Mouse (Mus musculus): ENCODE results near the gene Ubald2.

Ubald2 gene

DNA sequence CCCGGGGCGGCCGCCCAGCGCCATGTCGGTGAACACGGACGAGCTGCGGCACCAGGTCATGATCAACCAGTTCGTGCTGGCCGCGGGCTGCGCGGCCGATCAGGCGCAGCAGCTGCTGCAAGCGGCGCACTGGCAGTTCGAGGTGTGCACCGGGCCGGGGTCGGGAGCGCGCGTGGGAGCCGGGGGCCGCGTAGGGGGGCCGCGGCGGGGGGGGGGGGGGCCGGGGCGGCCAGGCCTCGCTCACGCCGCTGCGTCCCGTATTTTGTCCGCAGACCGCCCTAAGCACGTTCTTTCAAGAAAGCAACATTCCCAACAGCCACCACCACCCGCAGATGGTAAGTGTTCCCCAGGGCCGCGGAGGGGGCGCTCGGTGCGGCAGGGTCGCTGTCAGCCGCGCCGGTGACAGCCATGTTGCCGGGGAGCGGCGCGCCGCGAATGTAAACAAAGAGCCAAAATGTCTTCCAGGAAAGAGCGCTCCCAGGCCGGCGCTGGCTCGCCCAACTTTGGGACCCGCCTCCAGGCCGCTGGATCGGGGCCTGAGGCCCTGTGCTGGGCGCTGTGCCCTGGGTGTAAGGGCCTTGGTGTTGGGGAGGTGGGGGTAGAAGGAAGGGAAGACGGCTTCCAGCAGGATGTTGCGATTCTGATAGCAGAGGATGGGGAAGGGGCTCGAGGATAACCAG is 533 bp downstream of the Ubald2 start:
- DNase-seq = peak; percentile 50 to 54

- no peak for DNase-seq
These were observed 1.3 kb downstream of the Ubald2 start for GRCm38 (mm10) chr11:116434967-116435752.

- DNase-seq = no peak
These were observed 2.3 kb downstream of the Ubald2 start for GRCm38 (mm10) chr11:116435992-116436724.

- no peak for DNase-seq
These were observed 2.9 kb downstream of the Ubald2 start for GRCm38 (mm10) chr11:116436725-116437331.

GRCm38 (mm10) chr11:116437541-116437940 is 3.6 kb downstream of the Ubald2 start:
- no peak for DNase-seq

DNA sequence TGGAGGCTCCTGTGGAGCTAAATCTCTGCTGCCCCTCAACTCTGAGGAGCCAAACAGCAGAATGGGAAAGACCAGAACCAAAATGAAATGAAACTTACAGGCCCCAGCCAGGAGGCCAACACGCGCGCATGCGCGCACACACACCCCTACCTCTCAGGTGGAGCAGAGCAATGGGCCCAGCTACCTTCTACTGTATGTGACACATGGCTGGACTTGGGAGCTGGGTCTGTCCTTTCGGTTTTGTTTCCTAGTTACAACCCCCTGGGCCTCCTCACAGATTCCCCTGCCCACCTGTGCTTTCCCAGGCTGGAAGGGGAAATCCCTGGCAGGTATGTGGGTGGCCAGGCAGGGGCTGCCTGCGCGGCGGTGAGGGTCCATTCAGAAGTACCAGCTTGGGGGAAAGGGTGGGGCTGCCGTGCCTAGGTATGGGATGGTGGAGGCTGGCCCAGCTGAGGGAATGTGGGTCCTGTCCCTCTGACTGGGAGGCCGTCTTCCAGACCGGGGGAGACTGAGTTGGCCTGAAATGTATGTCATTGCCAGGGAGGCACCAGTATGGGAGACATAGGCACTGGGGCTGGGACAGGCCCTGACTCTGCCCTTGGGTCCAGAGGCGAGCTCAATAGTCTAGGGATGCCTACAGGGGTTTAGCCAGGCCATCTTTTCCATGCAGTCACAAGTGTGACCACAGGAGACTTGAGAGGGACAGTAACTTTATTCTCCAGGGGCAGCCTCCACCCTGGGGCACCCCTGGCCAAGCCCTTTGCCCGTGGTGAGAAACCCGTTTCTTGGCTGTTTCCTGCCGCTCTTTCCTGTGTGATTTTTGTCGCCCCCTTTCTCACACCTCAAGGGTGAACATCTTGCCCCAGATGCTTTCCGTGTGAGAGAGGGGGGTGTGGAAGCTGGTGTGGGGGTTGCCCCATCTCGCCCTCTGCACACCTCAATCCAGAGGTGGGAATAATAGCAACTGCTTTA is 5.7 kb downstream of the Ubald2 start:
- peak; percentile 17 to 50 for DNase-seq

DNA sequence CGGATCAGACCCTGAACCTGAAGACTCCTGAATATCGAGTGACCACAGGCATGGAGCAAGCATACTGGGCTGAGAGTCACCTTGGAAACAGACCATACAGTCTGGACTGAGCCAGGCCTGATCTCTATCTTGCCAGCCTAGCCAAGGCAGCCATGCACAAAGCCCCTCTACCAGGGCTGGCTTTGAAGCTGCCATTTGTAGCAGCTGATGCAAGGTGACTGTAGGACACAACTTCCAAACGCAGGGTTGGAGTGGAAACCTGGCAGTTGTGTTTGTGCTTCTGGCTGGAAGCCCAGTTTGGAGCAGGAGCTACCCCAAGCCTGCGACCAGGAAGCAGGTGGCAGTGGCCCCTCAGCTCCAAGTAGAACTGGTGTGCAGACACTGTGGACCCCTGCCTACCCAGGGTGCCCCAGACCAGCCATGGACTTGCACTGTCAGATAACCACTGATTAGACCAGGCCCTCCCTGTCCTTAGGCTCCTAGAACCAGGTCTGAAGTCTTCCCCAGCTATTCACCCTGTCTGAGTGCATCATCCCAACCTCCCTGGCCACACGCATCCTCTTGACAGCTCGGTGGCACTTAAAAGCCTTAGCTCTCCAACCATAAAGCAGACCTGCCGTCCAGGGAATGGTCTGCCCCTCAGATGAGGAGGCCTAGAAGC is 6.6 kb downstream of the Ubald2 start:
- no peak for DNase-seq

DNA sequence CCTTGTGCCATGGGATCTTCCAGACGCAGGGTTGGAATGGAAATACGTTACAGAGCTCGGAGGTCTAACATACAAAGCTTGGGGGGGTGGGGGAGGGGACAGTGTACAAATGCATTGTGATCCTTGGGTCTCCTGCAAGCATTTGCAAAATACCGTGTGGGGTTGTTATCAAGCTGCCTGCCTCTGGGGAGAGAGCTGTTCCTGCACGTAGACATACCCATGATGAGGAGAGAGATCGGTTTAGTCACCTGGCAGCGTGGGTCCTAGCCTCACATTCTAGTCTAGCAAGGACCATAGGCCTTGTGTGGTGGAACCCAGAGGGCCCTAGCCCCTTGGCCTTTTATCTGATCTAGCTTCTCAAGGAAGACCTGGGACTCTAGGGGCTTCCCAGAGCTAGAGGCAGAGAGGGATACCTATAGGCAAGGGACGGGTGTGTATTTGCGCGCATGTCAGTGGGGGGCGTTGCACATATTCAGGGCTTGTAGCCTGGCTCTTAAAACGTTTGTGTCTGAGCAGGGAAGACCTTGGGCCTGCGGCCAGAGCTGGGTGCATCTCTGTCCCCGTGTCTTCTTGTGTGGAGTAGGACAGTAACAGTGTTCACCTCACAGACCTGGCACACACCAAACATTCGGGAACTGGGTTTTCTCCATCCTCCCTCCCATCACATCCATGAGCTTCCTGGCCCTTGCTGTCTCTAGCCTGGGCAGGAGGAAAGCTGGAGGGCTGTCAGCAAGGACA is 8.4 kb downstream of the Ubald2 start:
- DNase-seq = no peak

- no peak for DNase-seq
These were observed 8.9 kb downstream of the Ubald2 start for GRCm38 (mm10) chr11:116442867-116443177.

- DNase-seq = no peak
These were observed 9.4 kb downstream of the Ubald2 start for GRCm38 (mm10) chr11:116443311-116443710.

- no peak for DNase-seq
These were observed 10.0 kb downstream of the Ubald2 start for GRCm38 (mm10) chr11:116443935-116444334.

DNA sequence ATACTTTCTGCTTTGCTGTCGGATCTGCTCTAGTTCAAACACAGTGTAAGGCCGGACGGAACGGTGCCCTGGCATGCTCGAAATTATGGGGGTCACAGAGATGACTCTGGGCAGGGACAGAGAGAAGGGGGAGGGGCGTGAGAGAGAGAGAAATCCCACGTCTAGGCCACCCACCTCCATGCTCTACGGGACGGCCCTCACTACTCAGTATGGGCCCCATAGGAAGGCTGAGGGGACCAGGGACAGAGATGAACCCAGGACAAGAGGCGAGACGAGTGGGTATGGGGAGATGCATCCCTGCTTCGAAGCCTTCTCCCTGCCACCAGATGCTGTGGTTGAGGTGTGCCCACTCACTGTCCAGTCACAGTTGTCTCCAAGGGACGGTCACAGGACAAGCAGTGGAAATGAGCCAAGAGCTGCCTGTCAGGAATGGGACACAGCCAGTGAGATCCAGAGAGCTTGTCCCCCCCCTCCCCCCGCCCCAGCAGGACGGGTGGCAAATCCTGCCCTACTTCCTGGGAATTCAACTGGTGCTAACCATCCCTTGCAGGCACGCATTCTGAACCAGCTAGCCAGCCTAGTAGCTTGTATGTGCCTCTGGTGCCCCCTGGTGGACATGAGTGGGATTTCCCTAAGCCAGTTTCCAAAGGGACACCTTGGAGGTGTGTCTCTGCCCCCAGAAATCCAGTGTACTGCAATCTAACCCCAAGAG is 11.9 kb downstream of the Ubald2 start:
- DNase-seq = peak; percentile 75 to 80

- no peak for DNase-seq
These were observed 12.5 kb downstream of the Ubald2 start for GRCm38 (mm10) chr11:116446308-116446887.

DNA sequence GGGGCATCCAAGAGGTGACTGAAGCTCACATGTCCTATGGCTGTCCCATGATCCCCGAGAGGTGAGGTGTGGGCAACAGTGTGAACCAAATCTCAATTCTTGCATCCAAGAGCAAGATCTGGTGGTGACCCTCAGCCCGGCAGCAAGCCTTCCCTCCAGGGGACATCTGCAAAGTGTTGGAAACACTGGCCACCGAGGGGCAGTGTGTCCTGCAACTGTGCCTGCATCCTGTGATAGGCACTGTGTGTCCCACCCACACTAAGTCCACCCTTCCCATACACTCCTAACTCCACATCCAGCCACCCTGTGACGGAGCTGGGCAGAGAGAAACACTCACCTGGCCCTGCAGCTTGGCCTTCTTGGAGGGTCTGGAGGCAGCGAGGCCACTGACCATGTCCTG is 13.9 kb downstream of the Ubald2 start:
- no peak for DNase-seq

GRCm38 (mm10) chr11:116449341-116449740 is 15.4 kb downstream of the Ubald2 start:
- DNase-seq = no peak

- no peak for DNase-seq
These were observed 20.0 kb downstream of the Ubald2 start for GRCm38 (mm10) chr11:116453889-116454288.

GRCm38 (mm10) chr11:116456234-116456633 is 22.3 kb downstream of the Ubald2 start:
- DNase-seq = no peak

GRCm38 (mm10) chr11:116459786-116460185 is 25.9 kb downstream of the Ubald2 start:
- DNase-seq = no peak

- no peak for DNase-seq
These were observed 29.4 kb downstream of the Ubald2 start for GRCm38 (mm10) chr11:116463338-116463737.

- peak; percentile 53 to 67 for DNase-seq
These were observed 29.9 kb downstream of the Ubald2 start for GRCm38 (mm10) chr11:116463833-116464232.
